Mouse (Mus musculus): Measurements from ENCODE around the gene Pald1. TPM values are rescaled to one million over a fixed set of nuclear protein-coding genes. Genes with fewer than 3 reads are reported as not detected.
A peak's percentile ranks its signal among the peaks of the same experiment; 100 is the strongest.

Gene Pald1
- 35.7 and 40.3 TPM in 2 replicates for polyA plus RNA-seq (2016; fragmentation: Nextera tagmentation; extraction: Ambion mirVana)

DNA sequence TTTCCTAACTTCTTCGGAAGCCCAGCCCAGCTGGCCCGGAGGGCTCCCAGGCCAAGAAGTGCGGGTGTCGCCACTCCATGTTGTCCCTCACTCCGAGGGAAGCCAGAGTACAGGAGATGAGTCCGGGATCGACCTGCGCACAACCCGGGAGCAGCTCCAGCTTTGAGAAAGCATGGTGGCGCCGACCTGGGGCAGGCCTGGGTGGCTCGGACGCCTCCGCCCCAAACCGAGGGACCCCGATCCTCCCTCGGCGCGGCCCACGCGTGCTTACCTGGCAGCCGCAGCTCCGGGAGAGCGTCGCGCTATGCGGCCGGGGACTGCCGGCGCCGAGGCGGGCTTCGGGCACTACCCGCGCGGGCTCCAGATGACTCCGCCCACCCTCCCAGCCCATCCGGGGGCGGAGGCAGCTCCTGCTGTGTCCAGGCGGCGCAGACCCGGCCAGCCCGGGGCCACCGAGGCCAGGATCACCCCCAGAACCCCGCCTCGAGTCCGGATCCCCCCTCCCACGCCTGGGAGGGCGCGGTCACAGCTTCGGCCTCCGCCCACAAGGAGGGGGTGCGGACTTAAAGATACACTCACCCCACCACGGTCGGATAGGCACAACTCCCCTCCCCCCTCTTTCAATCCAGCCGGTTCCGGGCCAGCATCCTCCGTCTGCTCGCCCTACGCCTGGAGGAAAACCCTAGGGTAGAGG, at the start of gene Pald1:
Pald1 (minus strand) TSS at position 510 of the 694 bp plus-strand sequence.
- Histone ChIP-seq H3K4me1 (replicated peaks) (peaks cover 68% of the 10 kb centered on the region), H3K27me3 (ENCODE audit: insufficient read depth, poor library complexity, severe bottlenecking) (peaks cover 41% of the 10 kb centered on the region), H3K9me3 (no peaks in the 10 kb centered on the region), H3K4me3 (peak within 1 kb of the TSS; percentile 74), H3K27ac (peak within 1 kb of the TSS; percentile 89), H3K36me3 (no peaks in the 10 kb centered on the region)
- DNase-seq (ENCODE audit: low spot score) = peak; percentile 86
- WGBS = under 1% methylated on average over 60 of the region's 60 CpGs

DNA sequence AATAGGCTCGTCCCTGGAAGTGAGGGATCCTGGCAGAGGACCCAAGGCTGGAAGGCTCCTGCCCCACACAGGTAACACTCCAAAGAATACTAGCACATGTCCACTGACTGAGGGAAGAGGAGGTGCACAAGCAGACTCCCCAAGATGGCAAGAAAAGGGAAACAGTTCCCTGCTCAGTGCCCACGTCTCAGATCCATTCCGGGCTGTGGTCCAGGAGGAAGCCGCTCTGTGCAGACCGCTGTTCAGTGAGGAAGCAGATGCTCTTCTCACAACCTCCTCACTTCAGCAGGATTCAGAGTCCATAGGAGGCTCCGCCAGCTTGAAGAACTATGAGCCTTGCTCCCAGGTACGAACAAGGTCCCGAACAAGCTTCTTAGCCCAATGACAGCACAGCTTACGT, 48.0 kb upstream of the Pald1 start:
- 96% methylated on average over 9 of the region's 9 CpGs for whole genome bisulfite sequencing
- peaks cover 84% of the 10 kb centered on the region for H3K36me3 ChIP-seq
- no peak for DNase-seq (ENCODE audit: low spot score)

DNA sequence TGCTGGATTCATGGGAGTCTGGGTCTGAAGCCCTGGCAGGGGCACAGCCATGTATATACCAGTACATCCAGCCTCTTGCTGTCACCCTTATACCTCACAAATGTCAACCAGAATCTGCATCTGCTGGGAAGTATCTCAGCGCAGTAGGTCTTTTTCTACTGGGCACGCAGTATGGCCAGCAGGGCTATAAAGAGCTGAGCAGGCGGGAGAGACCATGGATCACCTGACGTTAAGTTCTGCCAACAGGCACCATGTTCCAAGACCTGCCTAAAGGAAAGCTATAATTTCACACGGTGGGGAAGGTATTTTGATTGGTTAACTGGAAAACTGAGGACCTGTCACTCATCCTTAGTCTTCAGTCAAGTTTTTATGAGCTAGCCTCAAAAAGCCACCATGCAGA, 45.7 kb upstream of the Pald1 start:
- no peak for DNase-seq (ENCODE audit: low spot score)
- Histone ChIP-seq H3K4me1 (replicated peaks) (peaks cover 12% of the 10 kb centered on the region), H3K9me3 (no peaks in the 10 kb centered on the region), H3K27ac (no peak overlapping the region), H3K4me3 (no peak overlapping the region), H3K27me3 (ENCODE audit: insufficient read depth, poor library complexity, severe bottlenecking) (no peaks in the 10 kb centered on the region), H3K36me3 (peaks cover 62% of the 10 kb centered on the region)
- 93% methylated on average over 5 of the region's 5 CpGs for WGBS

More for the DNA sequence above, 48.0 kb upstream of the Pald1 start:
- Histone ChIP-seq H3K9me3 (no peaks in the 10 kb centered on the region), H3K4me3 (no peak overlapping the region), H3K27ac (no peak overlapping the region), H3K27me3 (ENCODE audit: insufficient read depth, poor library complexity, severe bottlenecking) (no peaks in the 10 kb centered on the region), H3K4me1 (replicated peaks) (no peaks in the 10 kb centered on the region; the same call in 1 of the 2 replicates)

DNA sequence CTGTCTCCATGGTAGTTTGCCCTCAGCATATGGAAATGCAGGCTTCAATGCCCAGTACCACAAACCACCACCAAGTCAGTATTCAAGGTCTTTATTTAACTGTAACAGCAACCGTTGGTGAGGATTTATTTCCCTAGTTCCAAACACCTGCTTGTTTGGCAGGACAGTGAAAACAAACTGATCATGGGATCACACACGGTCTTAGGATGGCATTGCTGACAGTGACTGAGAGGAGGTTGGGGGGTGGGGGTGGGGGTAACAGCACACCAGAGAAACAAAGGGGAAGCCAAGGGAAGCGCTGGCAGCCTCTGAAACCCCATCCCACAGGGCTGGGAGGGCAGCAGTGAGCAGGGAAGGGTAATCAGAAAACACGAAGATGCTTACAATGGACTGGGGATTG, 45.1 kb upstream of the Pald1 start:
- Histone ChIP-seq H3K36me3 (peaks cover 55% of the 10 kb centered on the region), H3K4me1 (replicated peaks) (peaks cover 16% of the 10 kb centered on the region), H3K9me3 (no peaks in the 10 kb centered on the region), H3K27ac (no peak overlapping the region), H3K27me3 (ENCODE audit: insufficient read depth, poor library complexity, severe bottlenecking) (no peaks in the 10 kb centered on the region), H3K4me3 (no peak overlapping the region)
- DNase-seq (ENCODE audit: low spot score) = no peak
- WGBS = 69% methylated on average over 4 of the region's 4 CpGs

DNA sequence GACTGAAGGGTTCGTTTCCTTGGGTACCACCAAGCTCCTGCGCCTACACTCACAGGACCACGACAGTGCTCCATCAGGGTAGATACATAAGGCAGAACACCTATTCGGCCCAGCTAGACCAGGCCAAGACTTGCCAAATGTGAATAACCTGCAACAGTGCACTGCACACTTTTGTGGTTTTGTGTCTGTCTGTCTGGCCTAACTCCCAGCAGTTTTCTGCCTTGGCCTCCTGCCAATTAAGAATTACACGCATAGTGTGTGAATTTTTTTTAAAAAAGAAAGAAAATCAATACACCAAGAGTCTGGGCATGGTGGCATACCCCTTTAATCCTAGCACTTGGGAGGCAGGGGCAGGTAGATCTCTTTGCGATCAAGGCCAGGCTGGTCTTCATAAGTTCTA, 44.6 kb upstream of the Pald1 start:
- WGBS = 93% methylated on average over 6 of the region's 6 CpGs
- Histone ChIP-seq H3K9me3 (no peaks in the 10 kb centered on the region), H3K27me3 (ENCODE audit: insufficient read depth, poor library complexity, severe bottlenecking) (no peaks in the 10 kb centered on the region), H3K4me1 (replicated peaks) (peaks cover 18% of the 10 kb centered on the region), H3K27ac (no peak overlapping the region), H3K4me3 (no peak overlapping the region), H3K36me3 (peaks cover 51% of the 10 kb centered on the region)
- no peak for DNase-seq (ENCODE audit: low spot score)

DNA sequence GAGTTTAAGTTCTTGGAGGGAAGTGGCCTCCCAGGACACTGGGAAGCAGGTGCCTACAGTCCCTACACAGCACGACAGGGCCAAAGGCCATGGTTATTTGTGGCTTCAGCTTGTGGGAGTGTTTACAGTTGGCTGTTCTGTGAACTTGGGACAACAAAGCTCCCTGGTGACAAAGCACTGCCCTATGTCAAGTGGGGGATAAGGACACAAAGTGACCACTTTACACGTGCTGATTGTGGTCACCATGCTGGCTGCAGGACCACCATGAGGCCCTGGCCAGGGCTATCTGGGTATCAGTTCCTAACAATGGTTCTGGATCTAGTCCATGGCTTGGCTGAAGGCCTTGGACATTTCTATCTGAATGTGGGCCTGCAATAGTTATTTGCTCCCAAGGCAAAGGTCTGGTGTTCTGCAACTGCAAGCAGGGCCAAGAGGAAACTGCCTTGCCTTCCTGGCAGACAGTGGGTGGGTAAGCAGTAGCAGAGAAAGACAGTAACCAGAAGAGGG, 43.0 kb upstream of the Pald1 start:
- Histone ChIP-seq H3K4me3 (no peak overlapping the region), H3K9me3 (no peaks in the 10 kb centered on the region), H3K27ac (no peak overlapping the region), H3K4me1 (replicated peaks) (peaks cover 18% of the 10 kb centered on the region), H3K27me3 (ENCODE audit: insufficient read depth, poor library complexity, severe bottlenecking) (peaks cover 6% of the 10 kb centered on the region), H3K36me3 (peaks cover 34% of the 10 kb centered on the region)
- WGBS = 61% methylated on average over 2 of the region's 2 CpGs
- no peak for DNase-seq (ENCODE audit: low spot score)

DNA sequence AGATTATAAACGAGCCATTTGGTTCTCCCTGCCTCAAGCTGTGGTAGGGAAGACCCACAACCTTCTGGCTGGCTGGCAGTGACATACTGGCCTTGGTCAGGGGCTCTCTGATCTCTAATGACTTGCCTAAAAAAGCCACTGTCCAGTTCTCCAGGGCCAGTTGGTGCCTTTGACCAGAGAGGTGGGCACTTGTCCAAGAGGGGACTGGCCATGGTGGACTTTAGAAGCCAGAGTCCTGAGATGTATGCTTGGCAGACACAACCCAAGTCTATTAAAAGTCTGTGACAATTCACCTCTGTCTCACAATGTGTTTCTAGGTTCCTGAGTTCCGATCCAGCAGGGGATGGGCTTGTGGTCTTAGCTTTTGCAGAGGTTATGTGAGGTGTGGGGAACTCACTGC, 41.7 kb upstream of the Pald1 start:
- Histone ChIP-seq H3K4me1 (replicated peaks) (peaks cover 18% of the 10 kb centered on the region), H3K36me3 (peaks cover 22% of the 10 kb centered on the region), H3K4me3 (no peak overlapping the region), H3K27ac (no peak overlapping the region), H3K9me3 (no peaks in the 10 kb centered on the region), H3K27me3 (ENCODE audit: insufficient read depth, poor library complexity, severe bottlenecking) (peaks cover 18% of the 10 kb centered on the region)
- DNase-seq (ENCODE audit: low spot score) = no peak
- 67% methylated on average over 2 of the region's 2 CpGs for WGBS

DNA sequence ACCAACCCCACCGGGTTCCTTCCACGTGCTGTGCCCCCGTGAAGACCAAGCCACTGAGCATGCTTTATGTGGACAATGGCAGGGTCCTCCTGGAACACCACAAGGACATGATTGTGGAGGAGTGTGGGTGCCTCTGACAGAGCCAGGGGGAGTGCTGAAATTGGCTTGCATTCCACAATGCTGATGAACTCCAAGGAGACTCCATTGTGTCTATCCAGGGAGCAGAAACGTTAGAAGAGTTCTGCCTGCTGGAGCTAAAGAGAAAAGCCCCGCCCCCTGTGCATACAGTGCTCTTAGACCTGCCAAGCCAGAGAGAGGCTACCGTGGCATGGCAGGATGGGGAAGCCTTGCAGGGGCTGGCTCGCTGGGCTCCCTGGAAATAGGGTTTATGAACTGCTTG, 41.2 kb upstream of the Pald1 start:
- no peak for DNase-seq (ENCODE audit: low spot score)
- 34% methylated on average over 7 of the region's 7 CpGs for WGBS
- 0 out of 2 replicates have a peak overlapping the region, but pooled peaks have one; percentile 0 for H3K27ac ChIP-seq

DNA sequence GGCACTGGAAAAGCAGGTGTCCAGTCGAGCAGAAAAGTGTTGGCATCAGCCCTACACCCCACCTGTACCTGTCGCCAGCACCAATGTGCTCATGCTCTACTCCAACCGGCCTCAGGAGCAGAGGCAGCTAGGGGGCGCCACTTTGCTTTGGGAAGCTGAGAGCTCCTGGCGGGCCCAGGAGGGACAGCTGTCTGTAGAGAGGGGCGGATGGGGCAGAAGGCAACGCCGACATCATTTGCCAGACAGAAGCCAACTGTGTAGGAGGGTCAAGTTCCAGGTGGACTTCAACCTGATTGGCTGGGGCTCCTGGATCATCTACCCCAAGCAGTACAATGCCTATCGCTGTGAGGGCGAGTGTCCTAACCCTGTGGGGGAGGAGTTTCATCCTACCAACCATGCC, 40.0 kb upstream of the Pald1 start:
- Histone ChIP-seq H3K36me3 (peaks cover 4% of the 10 kb centered on the region; the same call in 1 of the 2 replicates), H3K4me1 (replicated peaks) (peaks cover 29% of the 10 kb centered on the region), H3K27me3 (ENCODE audit: insufficient read depth, poor library complexity, severe bottlenecking) (peaks cover 36% of the 10 kb centered on the region), H3K9me3 (no peaks in the 10 kb centered on the region), H3K4me3 (no peak overlapping the region), H3K27ac (no peak overlapping the region)
- DNase-seq (ENCODE audit: low spot score) = no peak
- WGBS = 50% methylated on average over 10 of the region's 10 CpGs

More for the DNA sequence above, 41.2 kb upstream of the Pald1 start:
- H3K9me3 ChIP-seq = no peaks in the 10 kb centered on the region
- H3K36me3 ChIP-seq = peaks cover 16% of the 10 kb centered on the region
- H3K4me1 ChIP-seq (replicated peaks) = peaks cover 18% of the 10 kb centered on the region
- peaks cover 24% of the 10 kb centered on the region for H3K27me3 ChIP-seq (ENCODE audit: insufficient read depth, poor library complexity, severe bottlenecking)
- H3K4me3 ChIP-seq = no peak overlapping the region

DNA sequence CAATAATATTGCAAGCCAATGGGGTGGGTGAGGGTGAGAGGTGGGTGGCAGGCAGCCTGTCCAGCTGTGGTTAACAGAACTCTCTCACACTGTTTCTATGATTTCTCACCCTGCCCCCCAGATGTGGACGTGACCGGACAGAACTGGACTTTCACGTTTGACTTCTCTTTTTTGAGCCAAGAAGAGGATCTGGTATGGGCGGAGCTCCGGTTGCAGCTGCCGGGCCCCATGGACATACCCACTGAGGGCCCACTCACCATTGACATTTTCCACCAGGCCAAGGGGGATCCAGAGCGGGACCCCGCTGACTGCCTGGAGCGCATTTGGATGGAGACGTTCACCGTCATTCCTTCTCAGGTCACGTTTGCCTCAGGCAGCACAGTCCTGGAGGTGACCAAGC, 39.5 kb upstream of the Pald1 start:
- Histone ChIP-seq H3K4me3 (no peak overlapping the region), H3K27me3 (ENCODE audit: insufficient read depth, poor library complexity, severe bottlenecking) (peaks cover 40% of the 10 kb centered on the region), H3K4me1 (replicated peaks) (peaks cover 33% of the 10 kb centered on the region), H3K36me3 (peaks cover 1% of the 10 kb centered on the region; the same call in 1 of the 2 replicates), H3K9me3 (no peaks in the 10 kb centered on the region), H3K27ac (no peak overlapping the region)
- DNase-seq (ENCODE audit: low spot score) = no peak
- WGBS = 90% methylated on average over 12 of the region's 12 CpGs

DNA sequence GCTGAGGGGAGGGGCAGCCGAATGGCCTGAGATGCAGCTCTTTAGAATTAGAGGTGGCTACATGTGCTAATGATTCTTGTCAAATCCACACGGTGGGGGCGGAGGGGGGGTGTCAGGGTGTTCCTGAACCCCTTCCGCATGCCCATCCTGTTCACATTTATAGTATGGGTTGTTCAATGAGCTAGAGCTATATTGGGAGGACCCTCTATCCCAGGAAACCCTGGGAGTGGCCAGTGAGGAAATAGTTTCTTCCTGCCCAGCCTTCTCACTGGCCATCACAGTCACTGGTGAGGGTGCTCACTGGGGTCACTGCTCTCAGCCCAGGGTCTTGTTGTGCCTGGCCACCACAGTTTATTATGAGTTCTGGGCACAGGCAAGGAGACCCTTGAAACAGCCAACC, 36.7 kb upstream of the Pald1 start:
- no peak overlapping the region for H3K27ac ChIP-seq
- H3K27me3 ChIP-seq (ENCODE audit: insufficient read depth, poor library complexity, severe bottlenecking) = peaks cover 68% of the 10 kb centered on the region
- no peak for DNase-seq (ENCODE audit: low spot score)
- WGBS = 66% methylated on average over 4 of the region's 4 CpGs
- H3K4me3 ChIP-seq = no peak overlapping the region
- H3K9me3 ChIP-seq = no peaks in the 10 kb centered on the region
- H3K36me3 ChIP-seq = no peaks in the 10 kb centered on the region
- H3K4me1 ChIP-seq (replicated peaks) = peaks cover 31% of the 10 kb centered on the region

DNA sequence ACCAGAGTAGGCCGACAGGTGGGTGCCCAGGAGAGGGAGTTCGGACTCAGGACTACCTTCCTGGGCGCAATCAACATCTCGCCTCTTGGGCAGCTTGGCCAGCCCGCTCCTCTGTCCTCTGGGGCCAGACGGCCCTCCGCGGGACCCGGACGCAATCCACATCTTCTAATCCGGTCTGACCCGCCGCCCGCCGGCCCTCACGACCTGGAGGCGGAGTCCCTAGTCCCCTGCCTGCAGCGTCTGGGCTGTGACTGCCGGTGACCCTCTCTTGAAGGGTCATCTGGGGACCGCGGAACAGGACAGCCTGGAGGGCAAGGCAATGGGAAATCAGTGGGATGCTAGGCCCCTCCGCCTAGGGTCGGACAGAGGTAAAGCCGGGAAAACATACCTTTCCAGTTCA, 35.8 kb upstream of the Pald1 start:
- Histone ChIP-seq H3K4me3 (peak overlapping the region; percentile 56), H3K4me1 (replicated peaks) (peaks cover 24% of the 10 kb centered on the region), H3K27me3 (ENCODE audit: insufficient read depth, poor library complexity, severe bottlenecking) (peaks cover 72% of the 10 kb centered on the region), H3K36me3 (no peaks in the 10 kb centered on the region), H3K9me3 (no peaks in the 10 kb centered on the region), H3K27ac (no peak overlapping the region)
- peak; percentile 40 for DNase-seq (ENCODE audit: low spot score)
- WGBS = 3% methylated on average over 24 of the region's 24 CpGs

DNA sequence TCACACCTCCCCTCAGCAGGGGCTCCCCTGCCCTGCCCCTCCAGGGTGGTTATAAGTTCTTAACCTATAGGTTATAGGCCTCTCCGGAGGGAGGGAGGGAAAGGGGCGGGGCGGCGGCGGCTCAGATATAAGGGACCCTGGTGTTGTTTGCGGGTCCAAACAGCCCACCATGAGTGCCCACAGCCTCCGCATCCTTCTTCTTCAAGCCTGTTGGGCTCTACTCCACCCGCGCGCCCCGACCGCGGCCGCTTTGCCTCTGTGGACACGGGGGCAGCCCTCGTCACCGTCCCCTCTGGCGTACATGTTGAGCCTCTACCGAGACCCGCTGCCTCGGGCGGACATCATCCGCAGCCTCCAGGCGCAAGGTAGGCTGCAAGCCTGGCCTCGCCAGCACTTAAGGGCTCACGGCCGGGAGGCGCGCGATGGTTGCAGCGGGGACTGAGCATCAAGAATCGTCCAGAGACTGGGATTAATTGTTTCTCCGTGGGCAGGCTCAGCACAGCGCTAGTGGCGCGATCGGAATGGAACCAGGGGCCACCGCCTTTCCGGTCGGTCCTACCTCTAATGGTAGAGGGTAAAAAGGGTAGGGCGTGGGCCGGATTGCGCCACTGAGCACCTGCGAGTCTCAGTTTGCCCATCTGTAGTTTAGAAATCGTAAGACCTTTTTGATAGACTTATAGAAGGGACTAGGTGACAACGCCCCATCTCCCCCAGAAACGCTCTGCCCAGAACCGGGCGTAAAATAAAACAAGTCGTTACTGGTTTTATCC, 35.0 kb upstream of the Pald1 start:
- Histone ChIP-seq H3K9me3 (no peaks in the 10 kb centered on the region), H3K36me3 (no peaks in the 10 kb centered on the region), H3K4me1 (replicated peaks) (peaks cover 23% of the 10 kb centered on the region), H3K27ac (no peak overlapping the region), H3K4me3 (peak overlapping the region; percentile 56), H3K27me3 (ENCODE audit: insufficient read depth, poor library complexity, severe bottlenecking) (peaks cover 72% of the 10 kb centered on the region)
- DNase-seq (ENCODE audit: low spot score) = peak; percentile 54
- 3% methylated on average over 50 of the region's 50 CpGs for WGBS
